Mouse (Mus musculus) small intestine, adult 2 months (tissue): Measurements from ENCODE around the gene Cul7.

ENCODE experiments used
- CTCF ChIP-seq: fragments of 200-500 bp; IDR thresholded peaks from 2 replicates; pipeline ENCODE4 v1.5.1; 2012; ENCODE audit warnings: low read depth, mild to moderate bottlenecking, control low read depth, inconsistent platforms, low read length, moderate library complexity, mixed read lengths; ENCODE audit not compliant: insufficient replicate concordance, insufficient read length; ENCODE audit errors: extremely low read depth
- POLR2A ChIP-seq: fragments of 200-500 bp; IDR thresholded peaks from 2 replicates; pipeline ENCODE4 v1.6.1; 2012; ENCODE audit warnings: low read depth, mild to moderate bottlenecking, control low read depth, inconsistent platforms, low read length, moderate library complexity

- TF ChIP-seq CTCF (no peak), POLR2A (no peak)
These were observed at the start of gene Cul7 for GRCm38 (mm10) chr17:46650232-46651031.
